Mouse (Mus musculus) right cerebral cortex, postnatal 10 days (tissue): Measurements from ENCODE around the gene Nkx2-5.

Source experiments
- DNase-seq, 2 experiments: peaks; one replicate each; pipeline ENCODE4 v3.0.0; 2021; ENCODE audit warnings: low spot score in 2 of 2

The Nkx2-5 gene

GRCm38 (mm10) chr17:26844909-26845148 is at the start of gene Nkx2-5:
TSS of gene Nkx2-5 (minus strand) at chr17:26845009.
- no peak for DNase-seq

- peak; percentile 53 to 68 for DNase-seq
Measured at GRCm38 (mm10) chr17:26894342-26894741, 49.5 kb upstream of the Nkx2-5 start.

GRCm38 (mm10) chr17:26893492-26893891 is 48.7 kb upstream of the Nkx2-5 start:
- DNase-seq: no peak

GRCm38 (mm10) chr17:26892635-26893375 is 48.0 kb upstream of the Nkx2-5 start:
- DNase-seq: no peak

DNA sequence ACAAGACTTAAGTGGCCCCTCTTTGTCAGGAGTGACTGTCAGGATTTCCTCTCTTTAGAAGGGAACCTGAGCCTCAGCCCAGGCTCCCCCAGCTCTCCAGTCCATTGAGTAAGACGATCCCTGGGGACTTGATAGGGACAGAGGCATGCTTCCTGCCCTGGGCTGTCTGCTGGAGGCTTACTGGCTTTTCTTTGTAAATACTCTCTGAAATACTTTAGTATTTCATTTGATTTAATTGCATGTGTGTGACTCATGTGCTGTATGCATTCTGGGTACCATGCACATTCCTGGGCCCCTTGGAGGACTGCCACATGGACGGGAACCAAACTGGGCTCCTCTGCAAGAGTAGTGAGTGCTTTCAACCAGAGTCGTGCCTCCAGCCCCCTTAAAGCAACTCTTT is 43.1 kb upstream of the Nkx2-5 start:
- DNase-seq: no peak

- peak; percentile 90 to 91 for DNase-seq
Measured at GRCm38 (mm10) chr17:26886047-26886749, 41.4 kb upstream of the Nkx2-5 start.

DNA sequence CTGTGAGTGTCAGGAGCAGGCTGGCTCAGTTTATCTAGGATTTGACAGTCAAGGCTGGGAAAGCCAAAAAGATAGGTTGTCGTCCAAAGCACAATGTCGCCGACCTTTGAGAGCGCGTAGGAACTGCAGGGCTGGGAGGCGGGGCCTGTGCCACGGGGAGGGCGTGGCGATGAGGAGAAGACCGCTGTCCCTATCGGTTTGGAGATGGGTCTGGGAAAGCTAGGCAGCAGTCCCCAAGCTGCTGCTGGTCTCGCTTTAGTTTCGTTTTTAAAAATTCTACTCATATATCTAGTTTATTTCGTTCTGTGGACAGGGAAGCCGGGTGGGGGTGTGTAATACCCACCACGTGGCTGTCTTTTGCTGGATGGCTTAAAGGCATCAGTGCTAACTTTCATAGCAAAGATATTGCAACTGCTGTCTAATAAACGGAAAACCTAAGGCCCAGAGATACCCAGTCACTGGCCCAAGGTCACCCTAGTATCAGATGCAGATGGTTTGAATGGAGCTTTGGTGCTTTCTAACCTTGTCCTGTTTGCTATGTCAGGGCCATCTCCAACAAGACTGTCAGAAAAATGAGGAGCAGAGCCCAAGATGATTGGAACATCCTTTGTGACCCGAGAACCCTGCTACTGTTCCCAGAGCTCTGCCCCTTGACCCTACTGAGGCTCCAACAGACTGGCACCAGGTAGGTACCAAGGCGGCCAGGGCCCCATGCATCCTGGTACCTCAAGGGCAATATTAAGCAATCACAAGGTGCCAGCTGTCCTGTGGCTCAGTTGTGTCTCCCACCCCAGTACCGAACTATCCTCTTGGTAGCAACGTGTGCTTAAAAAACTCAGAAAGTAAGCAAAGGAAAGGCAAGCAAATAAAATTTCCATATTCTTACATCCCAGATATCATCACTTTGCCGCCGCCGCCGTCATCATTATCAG is 40.5 kb upstream of the Nkx2-5 start:
- peak; percentile 80 to 81 for DNase-seq

GRCm38 (mm10) chr17:26883585-26883984 is 38.8 kb upstream of the Nkx2-5 start:
- DNase-seq: no peak

- no peak for DNase-seq
Measured at GRCm38 (mm10) chr17:26882706-26883105, 37.9 kb upstream of the Nkx2-5 start.

GRCm38 (mm10) chr17:26879235-26879634 is 34.4 kb upstream of the Nkx2-5 start:
- no peak for DNase-seq

- no peak for DNase-seq
Measured at GRCm38 (mm10) chr17:26877927-26878326, 33.1 kb upstream of the Nkx2-5 start.

- DNase-seq: peak in 1 of 2 experiments; percentile 42
Measured at GRCm38 (mm10) chr17:26874542-26874941, 29.7 kb upstream of the Nkx2-5 start.

GRCm38 (mm10) chr17:26873502-26873901 is 28.7 kb upstream of the Nkx2-5 start:
- no peak for DNase-seq

GRCm38 (mm10) chr17:26872870-26873269 is 28.1 kb upstream of the Nkx2-5 start:
- no peak for DNase-seq

- DNase-seq: no peak
Measured at GRCm38 (mm10) chr17:26868756-26869155, 23.9 kb upstream of the Nkx2-5 start.

- DNase-seq: no peak
Measured at GRCm38 (mm10) chr17:26865156-26865555, 20.3 kb upstream of the Nkx2-5 start.

GRCm38 (mm10) chr17:26864343-26864742 is 19.5 kb upstream of the Nkx2-5 start:
- no peak for DNase-seq

DNA sequence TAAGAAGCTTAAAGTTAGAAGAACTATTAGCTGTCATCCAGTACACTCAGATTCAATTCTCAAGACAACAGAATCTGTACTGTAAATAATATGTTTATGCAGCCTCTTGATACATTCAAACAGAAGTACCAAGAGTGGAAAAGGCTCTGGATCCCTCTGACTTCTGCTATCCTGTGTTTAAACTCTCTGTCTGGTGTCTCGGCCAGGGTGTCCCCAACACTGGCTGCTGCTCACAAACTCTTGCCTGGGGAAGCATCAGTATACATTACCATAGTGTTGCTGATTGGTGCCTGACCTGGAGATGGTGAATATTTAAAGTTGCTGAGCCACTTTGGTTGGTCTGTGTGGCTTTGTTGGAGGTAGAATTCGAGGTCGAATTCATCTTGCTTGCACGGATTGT is 17.0 kb upstream of the Nkx2-5 start:
- DNase-seq: no peak

DNA sequence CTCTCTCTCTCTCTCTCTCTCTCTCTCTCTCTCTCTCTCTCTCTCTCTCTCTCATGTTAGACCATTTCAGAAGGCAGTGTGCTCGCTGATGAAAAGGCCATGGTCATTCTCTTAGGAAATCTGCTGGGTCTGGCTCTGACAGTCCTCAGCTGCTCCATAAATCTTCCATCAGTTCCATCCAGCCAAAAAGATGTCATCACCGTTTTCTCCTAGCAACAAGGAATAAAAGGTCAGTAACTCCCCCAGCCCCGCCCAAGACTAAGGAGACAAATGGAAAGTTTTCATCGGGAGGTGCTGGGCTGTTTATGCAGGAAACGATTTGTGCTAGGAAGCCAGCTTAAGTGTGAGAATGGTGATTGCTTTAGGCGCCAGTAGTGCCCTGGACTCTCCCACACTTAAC is 16.6 kb upstream of the Nkx2-5 start:
- DNase-seq: no peak

DNA sequence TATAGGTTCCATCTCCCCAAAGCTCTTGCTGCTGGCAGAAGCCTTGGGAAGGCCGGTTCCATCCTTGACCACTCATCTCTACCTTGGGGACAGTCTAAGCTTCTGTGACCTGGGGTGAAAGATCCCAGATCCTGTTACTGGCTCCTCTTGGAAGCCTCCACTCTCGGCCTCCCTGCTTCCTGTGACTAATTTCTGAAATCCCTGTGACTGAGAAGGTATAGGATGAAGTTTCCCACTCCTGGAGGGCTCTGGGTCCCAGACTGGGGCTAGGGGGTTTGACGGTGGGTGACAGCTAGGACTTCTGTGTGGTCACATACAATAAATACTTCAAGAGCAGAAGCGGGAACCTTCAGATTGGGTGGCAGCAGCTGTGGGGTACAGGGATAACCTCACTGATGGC is 16.1 kb upstream of the Nkx2-5 start:
- no peak for DNase-seq

DNA sequence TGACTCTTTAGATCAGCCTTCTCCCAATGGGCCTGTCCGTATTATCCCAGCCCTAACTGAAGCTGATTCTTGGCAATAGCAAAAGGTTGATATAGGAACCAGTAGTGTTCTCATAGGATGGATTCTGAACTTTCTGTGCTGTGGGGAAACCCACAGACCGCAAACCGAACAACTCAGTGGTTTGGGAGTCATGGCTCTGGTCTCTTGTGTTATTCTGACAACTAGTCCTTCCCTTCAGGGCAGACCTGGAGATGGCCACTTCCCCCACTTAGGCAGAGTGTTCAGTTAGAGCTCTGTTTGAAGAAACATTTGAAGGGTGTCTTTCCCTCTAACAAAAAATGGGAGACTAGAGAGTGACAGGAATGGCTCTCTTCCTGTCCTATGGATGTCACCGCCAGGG is 7.5 kb upstream of the Nkx2-5 start:
- DNase-seq: no peak

GRCm38 (mm10) chr17:26851136-26851460 is 6.3 kb upstream of the Nkx2-5 start:
- DNase-seq: no peak
